Mouse (Mus musculus) activated CD4-positive, CD25-positive, alpha-beta regulatory T cell (primary cell): ENCODE data around the gene Nxpe4. TPM values are rescaled to one million over a fixed set of nuclear protein-coding genes. Genes with fewer than 3 reads are reported as not detected.

Experiments used
- polyA plus RNA-seq, 2 experiments: library from polyadenylated mRNA; unstranded; fragments of 100-300 nt; shearing (Covaris generic); gene quantifications; one replicate each; pipeline ENCODE4 v1.2.1; 2017

Nxpe4 gene
- polyA plus RNA-seq, result 1 to 10 TPM in 1 of 2 experiments, under 1 TPM in 1; 0.32 to 1.1 TPM

GRCm38 (mm10) chr9:48161505-48162192 is at the start of gene Nxpe4:
Gene Nxpe4 (plus strand): TSS chr9:48162023.

DNA sequence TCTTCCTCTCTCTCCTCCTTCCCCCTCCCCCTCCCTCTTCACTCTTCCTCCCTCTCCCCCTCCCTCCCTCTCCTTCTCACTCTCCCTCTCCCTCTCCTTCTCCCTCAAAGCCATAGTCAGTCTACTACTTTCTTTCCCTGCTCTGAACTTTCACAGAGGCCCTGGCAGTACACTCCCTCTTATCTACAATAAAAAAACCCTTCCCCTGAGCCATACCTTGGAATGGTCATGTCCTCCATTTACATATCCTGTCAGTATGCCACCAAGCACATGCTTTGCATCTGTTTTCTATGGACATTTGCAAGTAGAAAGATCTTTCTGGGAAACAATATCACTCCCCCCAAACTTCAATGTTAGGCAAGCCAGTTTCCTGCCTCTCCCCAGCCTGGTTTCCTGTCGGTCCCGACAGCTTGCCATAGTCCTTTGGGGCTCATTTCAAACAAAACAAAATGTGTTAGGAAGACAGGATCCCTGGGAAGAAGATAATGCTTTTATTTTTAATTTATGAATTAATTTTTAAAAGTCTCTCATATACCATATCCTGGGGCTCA is 191.4 kb downstream of the Nxpe4 start, which contains the start of gene Nxpe2:
Gene Nxpe2, minus strand, starts transcription at position 307 of the 551 bp plus-strand sequence.

Other genes starting within 250 kb of the Nxpe4 start
- 1 to 10 TPM in 1 of 2 experiments, under 1 TPM in 1; 0.23 to 2.5 TPM for gene Nxpe2, start 191.4 kb downstream of the Nxpe4 start, polyA plus RNA-seq